ENCODE assay signal across 9 mouse cellular contexts in the genomic region with DNA sequence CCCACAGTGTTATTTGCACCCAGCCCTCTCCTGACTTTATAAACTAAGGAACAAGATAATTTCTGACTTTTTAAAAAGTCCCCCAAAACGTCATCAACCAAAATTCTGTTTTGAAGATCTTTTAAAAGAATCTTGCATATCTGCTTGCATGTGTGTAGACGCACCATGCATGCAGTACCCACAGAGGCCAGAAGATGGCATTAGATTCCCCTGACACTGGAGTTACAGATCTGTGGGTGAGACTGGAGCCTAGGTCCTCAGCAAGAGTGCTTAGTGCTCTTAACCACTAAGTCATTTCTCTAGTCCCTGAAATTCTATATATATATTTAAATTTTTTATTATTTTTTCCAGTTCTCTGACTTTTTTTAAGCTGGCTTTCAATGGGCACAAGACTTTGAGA.
DNase-seq lines count a peak whose midpoint lies in the region; ATAC-seq and TF ChIP-seq lines count a peak whose summit lies in the region.
"Had no signal": no experiment of that assay in that cellular context is flagged by ENCODE, and none has a peak within 500 bp of the region (broad histone marks: within the 10 kb centered on the region; RNA-seq: fewer than 3 reads in every experiment).

No protein-coding gene starts in this region.

- H3K27ac ChIP-seq in heart, embryonic 12.5 days (ENCODE audit: poor library complexity, severe bottlenecking) = no peak overlapping the region
- no peak overlapping the region for H3K27ac ChIP-seq in spleen, adult 2 months (ENCODE audit: insufficient read depth, low read length)
- H3K27ac ChIP-seq: neural tube, embryonic 12.5 days had no signal

- H3K9me3 ChIP-seq in heart, embryonic 12.5 days (replicated peaks) = no peaks in the 10 kb centered on the region
- H3K9me3 ChIP-seq: neural tube, embryonic 12.5 days had no signal

- TF ChIP-seq POLR2A in spleen, adult 2 months (IDR thresholded peaks at IDR 0.05; ENCODE audit: low read depth, low read length) = no peak

- no peak overlapping the region for H3K9ac ChIP-seq in heart, embryonic 12.5 days
- H3K9ac ChIP-seq: neural tube, embryonic 12.5 days had no signal

- H3K4me2 ChIP-seq in heart, embryonic 12.5 days = no peak overlapping the region
- H3K4me2 ChIP-seq: neural tube, embryonic 12.5 days had no signal

- no peaks in the 10 kb centered on the region for H3K27me3 ChIP-seq in heart, embryonic 12.5 days (replicated peaks)
- H3K27me3 ChIP-seq in spleen, adult 2 months (ENCODE audit: control insufficient read depth, insufficient read depth, low read length) = no peaks in the 10 kb centered on the region
- H3K27me3 ChIP-seq: neural tube, embryonic 12.5 days had no signal

- H3K36me3 ChIP-seq in heart, embryonic 12.5 days = no peaks in the 10 kb centered on the region
- no peaks in the 10 kb centered on the region for H3K36me3 ChIP-seq in spleen, adult 2 months (ENCODE audit: control insufficient read depth, insufficient read depth, low read length)
- H3K36me3 ChIP-seq: neural tube, embryonic 12.5 days had no signal

- peak; percentile 13; the same call in 1 of the 2 replicates for TF ChIP-seq CTCF in spleen, adult 2 months (IDR thresholded peaks at IDR 0.05; ENCODE audit: extremely low read depth, insufficient read depth, insufficient read length, insufficient replicate concordance)

- no peaks in the 10 kb centered on the region for H3K4me1 ChIP-seq in heart, embryonic 12.5 days (replicated peaks)
- H3K4me1 ChIP-seq in spleen, adult 2 months (ENCODE audit: control insufficient read depth, insufficient read depth, insufficient read length) = no peaks in the 10 kb centered on the region
- H3K4me1 ChIP-seq: neural tube, embryonic 12.5 days had no signal

- intact Hi-C loops in heart, postnatal 14 days (cut with DNase I) = loop anchor here (2.0 to 5.0 kb wide), 3 partner anchors 86 to 309 kb away; no protein-coding TSS in a partner anchor

- no peak for ATAC-seq in heart, embryonic 12.5 days (ENCODE audit: insufficient number of reproducible peaks, low FRiP score)

- WGBS in heart, embryonic 12.5 days = 36% methylated on average over 2 of the region's 2 CpGs
- 56% methylated on average over 2 of the region's 2 CpGs for WGBS in spleen, adult 2 months

- H3K4me3 ChIP-seq in heart, embryonic 12.5 days = no peak overlapping the region
- H3K4me3 ChIP-seq in spleen, adult 2 months (ENCODE audit: extremely low read depth, insufficient read depth, insufficient read length) = no peak overlapping the region
- H3K4me3 ChIP-seq: neural tube, embryonic 12.5 days had no signal

- peak; percentile 42 to 70 for DNase-seq in heart, adult 18-20 months
- DNase-seq in spleen, adult 2 months (ENCODE audit: low read depth in 1 of 2, low spot score in 2 of 2) = no peak
- DNase-seq in spleen, postnatal 36 days (ENCODE audit: low spot score in 2 of 2) = no peak
- DNase-seq in cerebellum, postnatal 14 days = peak; percentile 59 to 72
- peak; percentile 66 to 72 for DNase-seq in heart, postnatal 14 days
- DNase-seq in lung, postnatal 14 days = peak; percentile 76
- DNase-seq in natural killer cell, adult 2 months (ENCODE audit: low spot score in 2 of 2) = no peak

Comparison
In these comparisons a context has a peak if more than half of its experiments do, and no peak if none do; other contexts are left out.
1. DNase-seq: peak in heart, adult 18-20 months (2 of 2), cerebellum, postnatal 14 days (2 of 2), heart, postnatal 14 days (2 of 2) and lung, postnatal 14 days (single experiment); none in spleen, adult 2 months (0 of 2), spleen, postnatal 36 days (0 of 2) and natural killer cell, adult 2 months (0 of 2).